Mouse (Mus musculus) left cerebral cortex, adult 6 months (tissue): ENCODE data around the gene Mier3. TPM values are rescaled to one million over a fixed set of nuclear protein-coding genes. Genes with fewer than 3 reads are reported as not detected.

Experiments used
- long read RNA-seq, 2 experiments: library from polyadenylated mRNA; unstranded; transcript quantifications; one replicate each; pipeline ENCODE4 v2.0.0; 2019 to 2020
- polyA plus RNA-seq: library from polyadenylated mRNA; unstranded; fragments of <200 nt; fragmentation: Nextera tagmentation; gene quantifications from 2 replicates; pipeline ENCODE4 v1.2.3, GENCODE M21; 2021

The Mier3 gene
- 6.8 and 7.5 TPM in 2 replicates for polyA plus RNA-seq
- long read RNA-seq, experiment 1, full-length matches to known transcripts = 4 of 9 reads
- long read RNA-seq, experiment 1, partial matches to known transcripts = 1 of 9 reads
- long read RNA-seq, experiment 1, other reads (novel, unspliced or antisense) = 4 of 9 reads
- long read RNA-seq, experiment 2, partial matches to known transcripts = 2 of 16 reads
- long read RNA-seq, experiment 2, other reads (novel, unspliced or antisense) = 14 of 16 reads

DNA sequence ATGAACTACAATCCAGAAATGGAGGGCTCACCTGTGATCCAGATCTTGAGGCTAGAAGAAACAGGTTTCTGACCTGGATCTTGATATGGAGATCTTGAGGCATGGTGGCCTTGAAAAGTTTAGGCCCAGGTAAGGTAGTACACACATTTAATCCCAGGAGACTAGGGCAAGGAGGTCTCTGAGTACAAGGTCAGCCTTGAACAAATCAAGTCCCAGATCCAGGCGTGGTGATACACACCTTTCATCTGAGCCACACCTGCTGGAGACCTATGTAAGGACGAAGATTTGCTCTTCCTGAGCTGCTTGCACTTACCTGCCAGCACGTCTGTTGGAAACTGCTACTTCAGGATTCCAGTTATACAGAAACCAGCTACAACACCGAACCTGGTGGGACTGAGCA lies at the start of gene Mier3:
TSS of gene Mier3 (plus strand) at position 301 of the 400 bp plus-strand sequence.

Other genes starting within 250 kb of the Mier3 start
- 29.8 and 38.0 TPM in 2 replicates for gene Gpbp1, start 190.9 kb upstream of the Mier3 start, polyA plus RNA-seq
- gene Gm49496, start 131.0 kb upstream of the Mier3 start, polyA plus RNA-seq = not detected in 2 replicates
- not detected in 2 replicates for gene Gm10198, start 88.2 kb upstream of the Mier3 start, polyA plus RNA-seq
- 4.8 and 5.9 TPM in 2 replicates for gene Map3k1, start 128.0 kb downstream of the Mier3 start, polyA plus RNA-seq